Mouse (Mus musculus) layer of hippocampus, adult 9-10 months (tissue): Measurements from ENCODE around the gene Ceacam19.

Experiments
- DNase-seq: peaks from one replicate; pipeline ENCODE4 v3.0.0; 2022; ENCODE audit warnings: low spot score

Gene Ceacam19

GRCm38 (mm10) chr7:19840936-19841335 is 46.8 kb downstream of the Ceacam19 start:
- DNase-seq: no peak

- DNase-seq: no peak
These were observed 47.4 kb downstream of the Ceacam19 start for GRCm38 (mm10) chr7:19840371-19840770.

- no peak for DNase-seq
These were observed 50.9 kb downstream of the Ceacam19 start for GRCm38 (mm10) chr7:19836843-19837242.

- DNase-seq: no peak
These were observed 53.7 kb downstream of the Ceacam19 start for GRCm38 (mm10) chr7:19834055-19834454.

- DNase-seq: no peak
These were observed 55.9 kb downstream of the Ceacam19 start for GRCm38 (mm10) chr7:19831837-19832236.

- peak; percentile 48 for DNase-seq
These were observed 57.0 kb downstream of the Ceacam19 start for GRCm38 (mm10) chr7:19830682-19831156.

GRCm38 (mm10) chr7:19829694-19830093 is 58.1 kb downstream of the Ceacam19 start:
- DNase-seq: no peak

GRCm38 (mm10) chr7:19826756-19827155 is 61.0 kb downstream of the Ceacam19 start:
- no peak for DNase-seq
